Mouse (Mus musculus) gastrocnemius, postnatal 14 days (tissue): ENCODE measurements at regions not wholly inside any gene's neighbourhood (a gene's known extent, or its start where the extent isn't known, plus 50 kb on each side); places are given as distances from the start of the nearest gene placed in this dataset.
"Not testable (repeated sequence)": the region's sequence is repeated elsewhere in the genome, so short reads cannot be mapped to it uniquely, and the experiment has no call there.

ENCODE experiments used
- DNase-seq: peaks from one replicate; pipeline ENCODE4 v3.0.0; 2021; ENCODE audit warnings: mixed read lengths
- intact Hi-C: fragments of 180-260 bp; cut with DNase I; formaldehyde crosslinking; loops from one replicate; pipeline ENCODE4 v1.15.1; 2025; ENCODE audit warnings: low total_unique reads

- intact Hi-C loops, DNase-seq: not testable (repeated sequence)
Observed at GRCm38 (mm10) chr14:19080001-19080400, 185.9 kb upstream of the Ube2e2 start.

- DNase-seq, result peak; percentile 42
- intact Hi-C loops, result loop anchor here (5.0 kb wide), 1 partner anchor 535 kb away; no protein-coding TSS in a partner anchor
Observed at GRCm38 (mm10) chr14:19041984-19042760, 148.1 kb upstream of the Ube2e2 start.

GRCm38 (mm10) chr14:19020102-19020501 lies 126.0 kb upstream of the Ube2e2 start:
- DNase-seq, result no peak
- intact Hi-C loops, result no loop called here

- no peak for DNase-seq
- intact Hi-C loops, result loop anchor here (5.0 kb wide), 1 partner anchor 558 kb away; no protein-coding TSS in a partner anchor
Observed at GRCm38 (mm10) chr14:19015406-19015805, 121.3 kb upstream of the Ube2e2 start.

GRCm38 (mm10) chr14:19013558-19013957 lies 119.5 kb upstream of the Ube2e2 start:
- DNase-seq, intact Hi-C loops: not testable (repeated sequence)

GRCm38 (mm10) chr14:18983901-18984300 lies 89.8 kb upstream of the Ube2e2 start:
- intact Hi-C loops, result no loop called here
- DNase-seq, result no peak

GRCm38 (mm10) chr14:18963864-18964263 lies 69.8 kb upstream of the Ube2e2 start:
- no peak for DNase-seq
- intact Hi-C loops, result no loop called here

- intact Hi-C loops, result no loop called here
Observed at GRCm38 (mm10) chr14:18963287-18963686, 69.2 kb upstream of the Ube2e2 start.

More at GRCm38 (mm10) chr14:18963287-18963686, 69.2 kb upstream of the Ube2e2 start:
- DNase-seq, result no peak
